Mouse (Mus musculus): Measurements from ENCODE around the gene Gm28635. TPM values are rescaled to one million over a fixed set of nuclear protein-coding genes. Genes with fewer than 3 reads are reported as not detected.
"Not testable (repeated sequence)": the region's sequence is repeated elsewhere in the genome, so short reads cannot be mapped to it uniquely, and the experiment has no call there.

Gene Gm28635
- polyA plus RNA-seq, 1 experiment from 2014 or later = not detected

DNA sequence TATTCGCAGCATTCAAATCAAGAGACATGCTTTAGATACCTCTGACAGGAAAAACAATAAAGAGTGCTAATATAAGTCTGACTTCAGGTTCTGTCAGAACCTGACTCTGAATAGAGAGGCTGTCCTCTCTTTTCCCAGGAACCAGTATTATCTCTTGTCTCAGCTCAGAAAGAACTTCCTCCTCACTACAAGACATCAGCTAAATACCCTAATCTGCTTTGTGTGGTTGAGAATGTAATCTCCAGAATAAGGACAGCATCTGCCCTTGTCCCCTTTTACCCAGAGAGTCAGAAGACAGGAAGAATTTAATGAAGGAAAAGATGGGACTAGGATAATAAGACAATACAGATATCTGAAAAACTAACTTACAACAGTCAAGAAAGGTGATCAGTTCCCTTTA is 25.7 kb upstream of the Gm28635 start:
- Histone ChIP-seq H3K27ac (ENCODE audit: low read length) (no peak overlapping the region), H3K4me3 (ENCODE audit: low read length) (no peak overlapping the region), H3K27me3 (ENCODE audit: control insufficient read depth, insufficient read depth, low read length) (no peaks in the 10 kb centered on the region), H3K9ac (ENCODE audit: low read length) (no peak overlapping the region), H3K4me1 (ENCODE audit: control insufficient read depth, insufficient read depth, low read length) (no peaks in the 10 kb centered on the region), H3K9me3 (replicated peaks; ENCODE audit: control insufficient read depth, low read length) (no peaks in the 10 kb centered on the region), H3K36me3 (ENCODE audit: control insufficient read depth, insufficient read depth) (peaks cover 7% of the 10 kb centered on the region), H3K4me2 (ENCODE audit: low read depth, low read length) (no peak overlapping the region)
- 79% methylated on average over 1 of the region's 1 CpGs for WGBS
- no peak for ATAC-seq (replicated peaks; ENCODE audit: extremely low read depth, insufficient read depth, low FRiP score)

DNA sequence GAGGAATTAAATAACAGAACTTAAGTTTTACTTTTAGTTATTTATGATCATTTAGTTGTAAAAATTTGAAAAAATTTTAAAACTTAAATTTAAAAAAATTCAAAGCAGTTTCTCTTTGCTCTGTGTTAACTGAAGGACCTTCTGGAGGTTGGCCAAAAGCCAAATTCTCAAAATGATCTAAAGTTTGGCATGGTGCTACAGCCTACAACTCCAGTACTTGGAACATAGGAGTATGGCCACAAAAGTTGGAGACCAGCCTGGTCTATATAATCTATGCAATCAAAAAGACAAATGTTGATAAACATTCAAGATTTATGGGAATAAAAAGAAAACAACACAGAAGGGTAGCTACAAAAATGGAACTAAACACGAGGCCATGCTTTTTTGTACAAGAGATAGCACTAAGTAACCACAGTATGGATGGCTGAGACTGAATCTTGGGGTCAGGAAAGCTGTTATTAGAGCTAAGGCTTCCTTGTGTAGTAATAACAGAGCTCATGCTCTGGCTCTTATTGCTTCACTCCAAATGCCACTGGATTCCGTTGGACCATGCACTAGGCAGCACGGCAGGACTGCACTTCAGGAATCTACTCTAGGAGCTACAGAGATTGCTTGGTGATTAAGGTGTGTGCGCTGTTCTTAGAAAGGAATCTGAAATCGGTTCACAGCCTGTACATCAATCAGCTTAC is 17.3 kb upstream of the Gm28635 start:
- no peaks in the 10 kb centered on the region for H3K27me3 ChIP-seq (ENCODE audit: control insufficient read depth, insufficient read depth, low read length)
- H3K27ac ChIP-seq (ENCODE audit: low read length) = no peak overlapping the region
- H3K36me3 ChIP-seq (ENCODE audit: control insufficient read depth, insufficient read depth) = peaks cover 45% of the 10 kb centered on the region
- H3K4me3 ChIP-seq (ENCODE audit: low read length) = no peak overlapping the region
- H3K9ac ChIP-seq (ENCODE audit: low read length) = no peak overlapping the region
- H3K4me2 ChIP-seq (ENCODE audit: low read depth, low read length) = no peak overlapping the region
- no peaks in the 10 kb centered on the region for H3K9me3 ChIP-seq (replicated peaks; ENCODE audit: control insufficient read depth, low read length)
- WGBS = 79% methylated on average over 5 of the region's 5 CpGs
- H3K4me1 ChIP-seq (ENCODE audit: control insufficient read depth, insufficient read depth, low read length) = no peaks in the 10 kb centered on the region
- no peak for ATAC-seq (replicated peaks; ENCODE audit: extremely low read depth, insufficient read depth, low FRiP score)

DNA sequence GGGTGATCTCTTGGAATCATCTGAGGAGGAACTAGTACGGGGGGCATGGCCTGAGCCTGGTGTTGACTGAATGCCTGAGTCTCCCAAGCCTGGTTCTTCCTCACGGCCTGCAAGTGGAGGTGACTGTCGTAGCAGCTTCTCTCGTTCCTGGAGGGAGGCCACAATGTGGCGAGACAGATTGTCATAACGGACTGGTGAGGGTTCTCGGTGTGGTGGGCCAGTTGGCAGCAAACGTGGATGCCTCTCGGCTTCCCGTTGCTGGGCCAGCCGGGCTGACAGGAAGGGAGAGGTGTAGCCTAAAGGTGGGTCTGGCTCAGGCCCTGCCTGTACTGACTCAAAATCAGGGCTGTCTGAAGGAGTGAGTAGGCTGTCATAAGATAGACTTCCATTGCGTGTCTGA is 12.2 kb upstream of the Gm28635 start:
- WGBS = 84% methylated on average over 12 of the region's 12 CpGs
- peaks cover 69% of the 10 kb centered on the region for H3K36me3 ChIP-seq (ENCODE audit: control insufficient read depth, insufficient read depth)
- no peak overlapping the region for H3K9ac ChIP-seq (ENCODE audit: low read length)

DNA sequence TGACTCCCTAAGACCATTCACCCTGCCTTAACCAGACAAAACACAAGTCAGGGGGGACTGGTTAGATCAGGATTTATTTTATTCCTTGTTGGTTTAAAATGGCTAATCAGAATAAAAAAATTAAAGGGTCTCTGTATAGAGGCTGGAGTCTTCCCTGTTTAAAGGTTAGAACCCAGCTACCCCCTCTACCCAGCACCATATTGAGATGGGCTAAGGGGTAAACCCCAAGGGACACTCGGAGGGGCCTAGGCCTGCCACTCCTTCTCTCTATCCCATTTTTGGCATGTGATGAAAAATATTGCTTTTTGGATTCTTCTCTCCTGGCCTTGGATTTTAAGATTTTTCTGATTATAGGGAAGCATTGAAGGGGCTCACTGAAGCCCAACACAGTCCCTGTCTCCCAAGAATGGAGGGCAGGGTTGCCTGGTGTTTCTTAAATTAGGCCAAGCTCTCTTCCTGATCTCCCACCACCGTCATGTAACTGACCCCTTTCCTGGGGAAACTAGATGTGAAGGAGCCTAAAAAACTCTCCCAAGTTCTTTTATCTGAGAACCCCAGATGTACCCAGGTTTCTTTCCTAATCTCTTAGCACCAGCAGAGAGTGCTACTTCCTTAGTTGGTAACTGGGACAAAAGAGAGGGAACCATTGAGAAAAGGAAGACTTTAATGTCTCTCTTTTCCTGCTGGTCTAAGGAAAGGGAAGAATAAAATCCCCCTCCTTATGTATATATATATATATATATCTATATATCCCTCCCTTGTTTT is 10.4 kb upstream of the Gm28635 start:
- Histone ChIP-seq H3K4me1 (ENCODE audit: control insufficient read depth, insufficient read depth, low read length) (no peaks in the 10 kb centered on the region), H3K9ac (ENCODE audit: low read length) (no peak overlapping the region), H3K36me3 (ENCODE audit: control insufficient read depth, insufficient read depth) (peaks cover 67% of the 10 kb centered on the region), H3K27me3 (ENCODE audit: control insufficient read depth, insufficient read depth, low read length) (no peaks in the 10 kb centered on the region), H3K9me3 (replicated peaks; ENCODE audit: control insufficient read depth, low read length) (no peaks in the 10 kb centered on the region), H3K4me2 (ENCODE audit: low read depth, low read length) (no peak overlapping the region), H3K27ac (ENCODE audit: low read length) (no peak overlapping the region), H3K4me3 (ENCODE audit: low read length) (no peak overlapping the region)
- no peak for ATAC-seq (replicated peaks; ENCODE audit: extremely low read depth, insufficient read depth, low FRiP score)
- 76% methylated on average over 2 of the region's 2 CpGs for WGBS

More for the DNA sequence above, 12.2 kb upstream of the Gm28635 start:
- Histone ChIP-seq H3K4me2 (ENCODE audit: low read depth, low read length) (no peak overlapping the region), H3K27ac (ENCODE audit: low read length) (no peak overlapping the region), H3K27me3 (ENCODE audit: control insufficient read depth, insufficient read depth, low read length) (no peaks in the 10 kb centered on the region), H3K9me3 (replicated peaks; ENCODE audit: control insufficient read depth, low read length) (no peaks in the 10 kb centered on the region), H3K4me1 (ENCODE audit: control insufficient read depth, insufficient read depth, low read length) (no peaks in the 10 kb centered on the region), H3K4me3 (ENCODE audit: low read length) (no peak overlapping the region)
- ATAC-seq (replicated peaks; ENCODE audit: extremely low read depth, insufficient read depth, low FRiP score) = no peak

DNA sequence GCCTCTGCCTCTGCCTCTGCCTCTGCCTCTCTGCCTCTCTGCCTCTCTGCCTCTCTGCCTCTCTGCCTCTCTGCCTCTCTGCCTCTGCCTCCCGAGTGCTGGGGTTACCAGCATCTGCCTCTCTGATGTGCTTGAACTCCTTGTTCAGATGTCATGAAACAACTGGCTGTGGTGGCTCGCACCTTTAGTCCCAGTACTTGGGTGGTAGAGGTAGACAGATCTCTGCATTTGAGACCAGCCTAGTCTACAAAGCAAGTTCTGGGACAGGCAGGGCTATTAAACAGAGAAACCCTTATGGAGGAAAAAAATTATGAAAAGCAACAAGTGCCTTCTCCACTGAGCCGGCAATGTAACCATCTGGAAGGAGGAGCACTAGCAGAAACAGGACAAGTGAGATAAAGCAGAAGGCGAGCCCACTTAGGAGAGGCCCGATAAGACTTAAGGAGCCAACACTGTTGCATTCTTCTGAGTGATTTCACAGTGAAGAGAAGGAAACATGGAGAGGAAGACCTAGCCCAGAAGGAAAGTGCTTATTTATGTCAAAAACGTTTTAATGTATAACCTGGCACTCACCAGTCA is 4.9 kb upstream of the Gm28635 start:
- Histone ChIP-seq H3K36me3 (ENCODE audit: control insufficient read depth, insufficient read depth) (peaks cover 29% of the 10 kb centered on the region; the same call in 1 of the 2 replicates), H3K9me3 (replicated peaks; ENCODE audit: control insufficient read depth, low read length) (no peaks in the 10 kb centered on the region), H3K4me2 (ENCODE audit: low read depth, low read length) (no peak overlapping the region), H3K9ac (ENCODE audit: low read length) (no peak overlapping the region), H3K4me3 (ENCODE audit: low read length) (no peak overlapping the region), H3K27ac (ENCODE audit: low read length) (no peak overlapping the region), H3K27me3 (ENCODE audit: control insufficient read depth, insufficient read depth, low read length) (no peaks in the 10 kb centered on the region), H3K4me1 (ENCODE audit: control insufficient read depth, insufficient read depth, low read length) (peaks cover 12% of the 10 kb centered on the region; the same call in 1 of the 2 replicates)
- WGBS = 32% methylated on average over 6 of the region's 6 CpGs
- no peak for ATAC-seq (replicated peaks; ENCODE audit: extremely low read depth, insufficient read depth, low FRiP score)

DNA sequence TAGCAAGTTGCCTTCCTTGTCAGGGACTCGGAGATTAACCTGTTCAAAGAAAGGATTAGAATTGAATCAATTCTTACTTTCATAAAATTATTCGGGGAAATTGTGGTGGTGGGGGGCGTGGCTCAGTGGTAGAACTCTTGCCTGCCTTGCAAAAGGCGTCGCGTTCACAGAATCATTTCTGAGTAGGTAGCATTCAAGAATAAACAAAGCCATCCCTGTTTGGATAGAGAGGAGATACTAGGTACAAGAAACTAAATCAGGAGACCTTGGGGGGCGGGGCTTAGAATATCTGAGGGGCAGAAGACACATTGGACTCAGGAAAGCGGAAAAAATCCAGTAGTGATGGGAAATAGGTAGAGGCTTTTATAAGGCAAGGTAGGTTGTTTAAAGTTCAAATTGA is 1.2 kb upstream of the Gm28635 start, which contains the start of gene Tmx2:
Tmx2 (minus strand) TSS at position 125 of the 400 bp plus-strand sequence.
- H3K36me3 ChIP-seq (ENCODE audit: control insufficient read depth, insufficient read depth) = peaks cover 15% of the 10 kb centered on the region
- peaks cover 20% of the 10 kb centered on the region for H3K4me1 ChIP-seq (ENCODE audit: control insufficient read depth, insufficient read depth, low read length)
- H3K27ac ChIP-seq (ENCODE audit: low read length) = 0 out of 2 replicates have a peak within 1 kb of the TSS, but pooled peaks have one; percentile 47
- WGBS = 14% methylated on average over 8 of the region's 8 CpGs
- H3K9ac ChIP-seq (ENCODE audit: low read length) = peak within 1 kb of the TSS; percentile 80
- ATAC-seq (replicated peaks; ENCODE audit: extremely low read depth, insufficient read depth, low FRiP score) = no peak
- no peaks in the 10 kb centered on the region for H3K27me3 ChIP-seq (ENCODE audit: control insufficient read depth, insufficient read depth, low read length)
- no peaks in the 10 kb centered on the region for H3K9me3 ChIP-seq (replicated peaks; ENCODE audit: control insufficient read depth, low read length)
- peak within 1 kb of the TSS; percentile 84 for H3K4me3 ChIP-seq (ENCODE audit: low read length)
- H3K4me2 ChIP-seq (ENCODE audit: low read depth, low read length) = peak within 1 kb of the TSS; percentile 77

DNA sequence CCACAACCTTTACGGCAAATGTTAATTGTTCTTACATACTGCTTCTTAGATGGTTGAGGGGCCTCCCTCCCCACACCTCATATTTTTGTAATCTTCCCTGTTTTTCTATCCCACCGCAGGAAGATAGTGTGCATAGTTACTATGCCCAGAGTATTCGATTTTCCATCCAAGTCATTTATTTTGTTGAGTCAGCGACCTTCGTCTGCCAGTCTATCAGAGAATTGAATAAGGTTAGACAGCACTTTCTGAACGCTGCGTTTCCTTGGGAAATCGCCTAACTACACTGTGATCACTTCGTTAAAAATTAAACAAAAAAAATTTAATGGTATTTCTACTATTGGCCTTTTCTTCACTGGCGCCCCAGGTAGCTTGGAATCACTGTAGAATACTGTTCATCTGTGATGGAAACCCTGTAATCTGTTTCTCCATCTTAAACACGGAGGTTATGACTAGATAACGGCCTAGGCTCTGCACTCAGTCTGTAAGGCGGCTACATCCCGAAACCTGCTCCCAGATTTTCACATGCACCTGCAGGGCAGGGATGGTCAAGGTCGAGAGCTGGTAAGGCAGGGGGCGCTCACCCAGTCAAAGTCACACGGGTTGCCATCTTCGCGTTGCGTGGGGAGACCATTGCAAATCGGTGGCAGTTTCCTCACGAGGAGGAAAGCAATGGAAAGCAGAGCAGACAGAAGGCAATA is 422 bp downstream of the Gm28635 start:
- peaks cover 27% of the 10 kb centered on the region for H3K36me3 ChIP-seq (ENCODE audit: control insufficient read depth, insufficient read depth)
- H3K9ac ChIP-seq (ENCODE audit: low read length) = peak overlapping the region; percentile 75
- peak; percentile 57 for ATAC-seq (replicated peaks; ENCODE audit: extremely low read depth, insufficient read depth, low FRiP score)
- H3K9me3 ChIP-seq (replicated peaks; ENCODE audit: control insufficient read depth, low read length) = no peaks in the 10 kb centered on the region
- peak overlapping the region; percentile 72 for H3K27ac ChIP-seq (ENCODE audit: low read length)
- 8% methylated on average over 22 of the region's 22 CpGs for WGBS
- H3K4me2 ChIP-seq (ENCODE audit: low read depth, low read length) = peak overlapping the region; percentile 70
- H3K4me3 ChIP-seq (ENCODE audit: low read length) = peak overlapping the region; percentile 84
- H3K4me1 ChIP-seq (ENCODE audit: control insufficient read depth, insufficient read depth, low read length) = peaks cover 17% of the 10 kb centered on the region
- no peaks in the 10 kb centered on the region for H3K27me3 ChIP-seq (ENCODE audit: control insufficient read depth, insufficient read depth, low read length)

DNA sequence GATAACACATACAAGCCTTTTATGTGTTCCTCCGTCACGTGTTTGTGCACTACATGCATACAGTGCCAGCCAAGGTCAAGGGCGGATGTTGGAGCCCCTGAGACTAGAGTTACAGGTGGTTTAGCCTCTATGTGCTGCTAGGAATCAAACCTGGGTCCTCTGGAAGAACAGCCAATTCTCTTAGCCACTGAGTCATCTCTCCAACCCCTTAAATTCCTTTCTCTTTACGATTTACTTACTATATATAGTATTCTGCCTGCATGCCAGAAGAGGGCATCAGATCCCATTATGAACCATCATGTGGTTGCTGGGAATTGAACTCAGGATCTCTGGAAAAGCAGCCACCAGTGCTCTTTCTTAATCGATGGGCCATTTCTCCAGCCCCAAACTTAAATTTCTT is 6.3 kb downstream of the Gm28635 start:
- H3K9ac ChIP-seq (ENCODE audit: low read length); H3K4me2 ChIP-seq (ENCODE audit: low read depth, low read length); H3K4me3 ChIP-seq (ENCODE audit: low read length); ATAC-seq (replicated peaks; ENCODE audit: extremely low read depth, insufficient read depth, low FRiP score); H3K27ac ChIP-seq (ENCODE audit: low read length); H3K27me3 ChIP-seq (ENCODE audit: control insufficient read depth, insufficient read depth, low read length); H3K9me3 ChIP-seq (replicated peaks; ENCODE audit: control insufficient read depth, low read length): not testable (repeated sequence)
- Histone ChIP-seq H3K36me3 (ENCODE audit: control insufficient read depth, insufficient read depth) (peaks cover 22% of the 10 kb centered on the region), H3K4me1 (ENCODE audit: control insufficient read depth, insufficient read depth, low read length) (peaks cover 16% of the 10 kb centered on the region)
- 58% methylated on average over 4 of the region's 5 CpGs for WGBS
